Mouse (Mus musculus): ENCODE measurements around the gene Hsf3. TPM values are rescaled to one million over a fixed set of nuclear protein-coding genes. Genes with fewer than 3 reads are reported as not detected.
"Not testable (repeated sequence)": the region's sequence is repeated elsewhere in the genome, so short reads cannot be mapped to it uniquely, and the experiment has no call there.

Hsf3 gene
- 0.38 and 0.45 TPM in 2 replicates for polyA plus RNA-seq (2015; fragmentation: Nextera tagmentation; extraction: Ambion mirVana)

DNA sequence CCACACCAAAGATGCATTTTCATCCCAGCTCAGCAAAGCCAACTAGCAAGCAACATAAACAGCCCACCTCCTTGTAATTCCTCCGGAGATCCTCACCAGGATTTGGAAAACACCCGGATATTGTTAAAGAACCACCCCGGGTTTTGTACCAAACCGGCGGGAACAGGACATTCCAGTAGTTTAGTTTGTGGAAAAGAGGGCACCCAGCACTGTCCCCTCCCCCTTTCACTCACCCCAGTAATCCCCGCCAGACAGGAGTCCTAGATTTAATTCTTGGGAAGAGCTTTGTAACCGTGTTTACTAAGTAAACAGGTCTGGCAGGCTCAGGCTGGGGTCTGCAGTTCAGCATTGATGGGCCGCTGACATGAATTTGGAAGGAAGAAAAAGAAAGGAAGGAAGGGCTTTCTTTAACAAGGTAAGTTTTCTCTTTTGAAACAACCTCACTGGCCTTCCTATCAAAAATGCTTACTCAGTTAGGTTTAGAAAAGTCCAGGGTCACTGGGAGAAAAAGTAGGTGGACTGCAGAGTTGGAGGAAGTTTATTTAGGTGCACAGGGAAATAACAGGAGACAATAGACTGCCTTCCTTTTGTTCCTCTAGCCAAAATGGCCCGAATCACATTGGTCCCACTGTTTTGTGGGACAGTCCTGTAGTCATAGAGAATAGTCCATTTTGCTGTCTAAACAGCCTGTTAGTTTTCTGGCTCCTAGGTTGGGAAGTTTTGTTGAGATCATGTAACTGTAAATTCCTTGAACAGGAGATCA is at the start of gene Hsf3:
TSS of gene Hsf3 (minus strand) at position 94 of the 763 bp plus-strand sequence.
- Histone ChIP-seq H3K9ac (peak within 1 kb of the TSS; percentile 39), H3K27me3 (replicated peaks) (no peaks in the 10 kb centered on the region), H3K27ac (0 out of 2 replicates have a peak within 1 kb of the TSS, but pooled peaks have one; percentile 48), H3K36me3 (no peaks in the 10 kb centered on the region), H3K4me3 (replicated peaks) (peak within 1 kb of the TSS; percentile 36), H3K4me2 (replicated peaks) (peak within 1 kb of the TSS; percentile 37), H3K9me3 (no peaks in the 10 kb centered on the region), H3K4me1 (replicated peaks) (no peaks in the 10 kb centered on the region)
- no peak for ATAC-seq
- WGBS: 19% methylated on average over 9 of the region's 9 CpGs

DNA sequence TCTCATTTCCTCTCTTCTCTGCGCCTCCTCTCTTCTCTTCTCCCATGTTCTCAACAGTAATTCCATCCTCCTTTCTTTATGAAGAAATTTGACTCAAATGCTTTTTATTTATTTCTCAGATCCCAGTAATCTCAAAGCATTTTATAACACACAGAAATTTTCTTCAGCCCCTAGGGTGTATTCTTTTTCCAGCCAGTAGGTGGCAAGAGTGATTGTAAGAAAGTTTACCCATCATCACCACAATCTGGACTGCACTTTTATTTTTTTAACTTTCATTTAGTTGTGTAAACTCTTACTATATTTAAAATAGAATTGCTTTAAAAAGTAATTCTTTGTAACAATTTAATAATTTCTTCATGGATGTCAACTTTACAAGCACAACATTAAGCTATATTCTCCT is 45.5 kb upstream of the Hsf3 start:
- no peaks in the 10 kb centered on the region for H3K27me3 ChIP-seq (replicated peaks)
- H3K9me3 ChIP-seq: no peaks in the 10 kb centered on the region
- H3K4me2 ChIP-seq (replicated peaks): no peak overlapping the region
- no peak overlapping the region for H3K27ac ChIP-seq
- no peaks in the 10 kb centered on the region for H3K36me3 ChIP-seq
- H3K4me1 ChIP-seq (replicated peaks): no peaks in the 10 kb centered on the region
- WGBS: 55% methylated on average over 1 of the region's 1 CpGs
- H3K4me3 ChIP-seq (replicated peaks): no peak overlapping the region
- no peak for ATAC-seq
- no peak overlapping the region for H3K9ac ChIP-seq

DNA sequence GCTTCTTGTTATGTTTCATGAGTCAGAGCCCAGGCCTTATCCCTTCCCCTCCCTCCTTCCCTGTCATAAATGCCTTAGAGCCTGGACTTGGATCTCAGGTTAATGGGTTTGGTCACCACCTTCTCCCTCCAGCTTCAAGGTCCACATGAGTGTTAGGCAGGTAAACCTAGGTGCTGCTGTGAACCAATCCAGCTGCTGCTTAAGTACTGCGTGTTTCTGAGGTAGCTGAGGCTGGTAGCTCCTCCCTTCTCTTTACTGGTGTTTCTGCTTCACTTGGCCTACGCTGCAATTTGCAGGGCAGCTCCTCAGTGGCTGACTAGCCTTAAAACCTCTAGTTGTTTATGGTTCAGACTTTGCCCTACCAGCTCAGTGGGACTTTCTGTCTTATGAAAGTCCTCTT is 945 bp downstream of the Hsf3 start, which contains the start of gene Heph:
TSS of gene Heph (plus strand) at position 211 of the 400 bp plus-strand sequence.
- peak within 1 kb of the TSS; percentile 36 for H3K4me3 ChIP-seq (replicated peaks)
- no peaks in the 10 kb centered on the region for H3K27me3 ChIP-seq (replicated peaks)
- 41% methylated on average over 2 of the region's 2 CpGs for WGBS
- H3K4me1 ChIP-seq (replicated peaks): no peaks in the 10 kb centered on the region
- H3K4me2 ChIP-seq (replicated peaks): peak within 1 kb of the TSS; percentile 37
- peak; percentile 98 for ATAC-seq
- H3K9me3 ChIP-seq: no peaks in the 10 kb centered on the region
- peak within 1 kb of the TSS; percentile 39; the same call in 1 of the 2 replicates for H3K9ac ChIP-seq
- 0 out of 2 replicates have a peak within 1 kb of the TSS, but pooled peaks have one; percentile 48 for H3K27ac ChIP-seq
- H3K36me3 ChIP-seq: no peaks in the 10 kb centered on the region

DNA sequence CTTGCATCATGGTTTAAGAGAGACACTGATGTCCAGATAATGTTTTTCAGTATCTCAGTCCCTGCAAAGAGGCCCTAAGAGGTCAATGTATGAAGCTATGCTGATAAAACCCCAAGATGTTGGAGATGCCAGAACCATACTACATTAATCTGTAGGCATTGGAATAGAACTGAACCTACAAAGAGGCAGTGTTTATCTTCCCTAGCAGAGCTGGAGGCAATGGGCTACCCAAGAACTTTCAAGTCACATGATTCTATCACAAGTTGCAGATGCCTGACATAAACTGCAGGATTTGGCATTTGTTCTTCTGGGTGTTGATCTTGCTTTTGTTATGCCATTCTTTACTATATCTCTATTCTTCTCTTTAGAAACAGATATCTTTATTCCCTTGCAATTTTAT is 36.7 kb downstream of the Hsf3 start:
- ATAC-seq: no peak
- Histone ChIP-seq H3K36me3 (no peaks in the 10 kb centered on the region), H3K9me3 (no peaks in the 10 kb centered on the region), H3K9ac (no peak overlapping the region), H3K4me1 (replicated peaks) (no peaks in the 10 kb centered on the region), H3K27me3 (replicated peaks) (no peaks in the 10 kb centered on the region), H3K4me3 (replicated peaks) (no peak overlapping the region), H3K27ac (no peak overlapping the region), H3K4me2 (replicated peaks) (no peak overlapping the region)

DNA sequence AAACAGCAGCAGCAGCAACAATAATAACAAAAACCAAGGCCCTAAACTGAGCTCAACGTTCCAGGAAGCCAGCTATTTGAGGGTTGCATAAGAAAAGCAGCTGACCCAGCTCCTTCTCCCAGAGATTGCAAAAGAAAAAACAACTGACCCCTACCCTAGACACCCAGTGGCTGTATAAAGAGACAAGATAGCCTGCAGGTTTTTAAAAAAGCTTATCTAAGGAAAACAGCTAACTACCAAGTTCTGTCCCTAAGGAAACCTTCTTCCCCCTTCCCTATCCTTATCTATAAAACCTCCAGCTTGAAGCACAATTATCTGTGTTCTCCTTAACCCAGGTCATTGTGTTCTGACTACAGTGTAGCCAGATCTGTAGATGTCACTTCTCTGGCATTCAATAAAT is 38.4 kb downstream of the Hsf3 start:
- no peaks in the 10 kb centered on the region for H3K4me1 ChIP-seq (replicated peaks)

DNA sequence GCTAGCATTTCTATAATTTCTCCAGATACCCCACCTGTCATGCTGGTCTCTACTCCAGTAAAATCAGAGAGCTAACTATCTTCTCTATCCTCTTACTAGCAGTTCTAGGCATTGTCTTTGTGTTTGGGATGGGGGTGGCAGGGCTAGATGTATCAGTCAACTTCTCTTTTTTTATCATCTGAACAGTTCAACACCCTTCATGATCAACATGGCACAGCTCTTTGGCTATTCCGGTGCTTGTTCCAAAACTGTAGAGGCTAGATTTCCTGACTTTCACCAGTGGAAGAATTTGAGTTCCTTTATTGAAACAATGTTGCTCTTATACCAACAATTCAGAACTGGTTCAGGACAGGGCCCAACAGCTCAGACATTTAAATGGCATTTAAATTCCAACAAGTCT is 39.1 kb downstream of the Hsf3 start:
- Histone ChIP-seq H3K4me2 (replicated peaks) (no peak overlapping the region), H3K9ac (no peak overlapping the region), H3K4me3 (replicated peaks) (no peak overlapping the region), H3K9me3 (no peaks in the 10 kb centered on the region), H3K36me3 (no peaks in the 10 kb centered on the region), H3K27ac (no peak overlapping the region), H3K4me1 (replicated peaks) (no peaks in the 10 kb centered on the region), H3K27me3 (replicated peaks) (no peaks in the 10 kb centered on the region)
- 85% methylated on average over 1 of the region's 1 CpGs for WGBS
- no peak for ATAC-seq

More for the DNA sequence above, 38.4 kb downstream of the Hsf3 start:
- Histone ChIP-seq H3K9ac (no peak overlapping the region), H3K9me3 (no peaks in the 10 kb centered on the region), H3K36me3 (no peaks in the 10 kb centered on the region), H3K27me3 (replicated peaks) (no peaks in the 10 kb centered on the region), H3K4me3 (replicated peaks) (no peak overlapping the region), H3K4me2 (replicated peaks) (no peak overlapping the region), H3K27ac (no peak overlapping the region)
- 61% methylated on average over 1 of the region's 1 CpGs for WGBS
- no peak for ATAC-seq

DNA sequence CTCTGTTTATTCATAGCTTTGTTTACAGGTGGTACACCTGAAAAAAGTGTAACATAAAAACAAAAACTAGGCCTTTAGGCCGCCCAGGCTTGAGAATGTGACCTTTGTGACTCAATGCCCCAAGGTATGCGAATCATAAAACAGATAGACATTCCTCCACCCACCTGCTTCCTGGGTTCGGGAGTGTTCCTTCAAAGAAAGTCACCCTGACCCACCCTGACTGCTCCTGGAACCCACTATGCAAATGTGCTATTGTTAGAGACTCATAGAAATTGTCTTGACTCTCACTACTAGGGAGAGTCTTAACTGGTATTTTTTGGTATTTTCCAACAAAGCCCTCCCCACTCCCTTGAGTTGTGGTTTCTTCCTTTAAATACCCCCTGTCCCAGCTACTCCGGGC is 40.7 kb downstream of the Hsf3 start:
- not testable (repeated sequence) for H3K9me3 ChIP-seq; H3K9ac ChIP-seq; H3K4me1 ChIP-seq (replicated peaks); H3K4me3 ChIP-seq (replicated peaks); H3K4me2 ChIP-seq (replicated peaks); H3K36me3 ChIP-seq; H3K27me3 ChIP-seq (replicated peaks); ATAC-seq; H3K27ac ChIP-seq
- WGBS: 64% methylated on average over 4 of the region's 4 CpGs

DNA sequence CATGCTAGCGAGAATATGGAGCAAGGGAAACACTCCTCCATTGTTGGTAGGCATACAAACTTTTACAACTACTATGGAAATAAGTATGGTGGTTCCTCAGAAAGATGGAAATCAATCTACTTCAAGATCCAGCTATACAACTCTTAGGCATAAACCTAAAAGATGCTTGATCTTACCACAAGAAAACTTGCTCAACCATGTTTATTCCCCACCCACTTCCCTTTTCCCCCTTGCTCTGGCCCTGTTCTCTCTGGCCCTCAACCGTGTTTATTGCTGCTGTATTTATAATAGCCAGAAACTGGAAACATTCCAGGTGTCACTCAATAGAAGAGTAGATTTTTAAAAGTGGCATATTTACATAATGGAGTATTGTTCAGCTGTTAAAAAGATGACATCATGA is 117.0 kb downstream of the Hsf3 start:
- Histone ChIP-seq H3K4me1 (replicated peaks) (no peaks in the 10 kb centered on the region), H3K27ac (no peak overlapping the region)
- 68% methylated on average over 2 of the region's 2 CpGs for WGBS

DNA sequence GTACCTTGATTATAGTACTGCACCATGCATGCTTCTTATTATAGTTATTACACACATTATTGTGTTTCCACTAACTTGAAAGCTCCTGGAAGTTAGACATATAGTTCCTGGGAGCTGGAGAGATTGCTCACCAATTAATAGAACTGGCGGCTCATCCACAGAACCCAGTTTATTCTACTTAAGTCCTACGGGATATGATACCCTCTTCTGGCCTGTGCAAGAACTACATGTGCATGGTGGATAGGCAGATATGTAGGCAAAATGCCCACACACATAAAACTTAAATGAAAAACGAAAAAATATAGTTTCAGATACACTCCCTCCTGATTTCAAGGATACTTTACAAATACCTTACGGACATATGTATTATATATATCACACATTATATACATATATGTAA is 126.3 kb downstream of the Hsf3 start:
- H3K4me3 ChIP-seq (replicated peaks): no peak overlapping the region
- no peak overlapping the region for H3K4me2 ChIP-seq (replicated peaks)
- no peaks in the 10 kb centered on the region for H3K9me3 ChIP-seq
- ATAC-seq: no peak
- 42% methylated on average over 4 of the region's 4 CpGs for WGBS
- no peaks in the 10 kb centered on the region for H3K36me3 ChIP-seq
- no peak overlapping the region for H3K27ac ChIP-seq
- H3K4me1 ChIP-seq (replicated peaks): no peaks in the 10 kb centered on the region
- H3K9ac ChIP-seq: no peak overlapping the region
- H3K27me3 ChIP-seq (replicated peaks): no peaks in the 10 kb centered on the region

More for the DNA sequence above, 117.0 kb downstream of the Hsf3 start:
- ATAC-seq: no peak
- H3K9ac ChIP-seq: no peak overlapping the region
- no peaks in the 10 kb centered on the region for H3K36me3 ChIP-seq
- no peaks in the 10 kb centered on the region for H3K9me3 ChIP-seq
- H3K27me3 ChIP-seq (replicated peaks): no peaks in the 10 kb centered on the region
- no peak overlapping the region for H3K4me3 ChIP-seq (replicated peaks)
- H3K4me2 ChIP-seq (replicated peaks): no peak overlapping the region

DNA sequence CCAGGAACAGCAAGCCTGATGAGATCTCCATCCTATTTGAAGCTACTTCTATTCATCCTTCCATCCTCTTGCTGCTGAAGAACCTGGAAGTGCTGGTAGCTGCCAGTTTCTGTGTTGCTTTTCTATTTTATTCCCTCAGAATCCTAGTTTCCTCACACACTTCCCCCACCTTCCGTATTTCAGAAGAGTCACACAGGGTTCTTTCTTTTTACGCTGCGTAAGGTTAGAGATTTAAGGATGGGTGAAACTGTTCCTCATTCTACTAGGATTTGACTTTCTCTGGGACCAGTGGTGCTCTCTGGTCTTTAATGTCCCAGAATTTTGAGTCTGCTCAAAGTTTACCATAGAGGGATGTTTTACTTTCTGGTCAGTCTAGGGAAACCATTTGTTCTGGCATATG is 162.8 kb downstream of the Hsf3 start, which contains the start of gene Vsig4:
TSS of gene Vsig4 (minus strand) at position 101 of the 400 bp plus-strand sequence.
- H3K9me3 ChIP-seq: no peaks in the 10 kb centered on the region
- no peak within 1 kb of the TSS for H3K4me3 ChIP-seq (replicated peaks)
- 97% methylated on average over 3 of the region's 3 CpGs for WGBS
- H3K27ac ChIP-seq: no peak within 1 kb of the TSS
- no peaks in the 10 kb centered on the region for H3K27me3 ChIP-seq (replicated peaks)
- no peak within 1 kb of the TSS for H3K9ac ChIP-seq
- no peaks in the 10 kb centered on the region for H3K4me1 ChIP-seq (replicated peaks)
- no peaks in the 10 kb centered on the region for H3K36me3 ChIP-seq
- no peak within 1 kb of the TSS for H3K4me2 ChIP-seq (replicated peaks)
- no peak for ATAC-seq

DNA sequence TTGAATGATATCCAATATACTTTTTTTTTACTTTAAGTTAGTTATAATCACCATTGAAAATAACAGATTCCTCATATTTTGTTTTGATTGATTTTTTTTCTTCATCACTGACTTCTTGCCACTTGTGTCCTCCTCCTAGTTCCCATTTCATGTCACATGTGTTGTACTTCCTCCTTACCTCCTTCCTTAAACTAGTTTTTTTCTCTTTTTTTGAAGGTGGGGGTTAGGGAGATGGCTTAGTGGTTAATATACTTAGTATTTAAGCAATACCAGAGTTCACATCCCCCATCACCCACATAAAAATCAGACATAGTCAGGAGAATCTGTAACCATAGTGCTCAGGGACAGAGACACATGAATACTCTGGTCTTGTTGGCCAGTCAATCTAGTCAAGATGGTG is 199.6 kb downstream of the Hsf3 start:
- no peak for ATAC-seq
- no peaks in the 10 kb centered on the region for H3K27me3 ChIP-seq (replicated peaks)
- H3K9ac ChIP-seq: no peak overlapping the region
- H3K4me2 ChIP-seq (replicated peaks): no peak overlapping the region
- H3K4me3 ChIP-seq (replicated peaks): no peak overlapping the region
- H3K4me1 ChIP-seq (replicated peaks): no peaks in the 10 kb centered on the region
- no peak overlapping the region for H3K27ac ChIP-seq
- no peaks in the 10 kb centered on the region for H3K9me3 ChIP-seq
- H3K36me3 ChIP-seq: no peaks in the 10 kb centered on the region
